ENCODE assay signal across 16 mouse cellular contexts in genomic region chr13:111804189-111804588, GRCm38 (mm10). TPM values are rescaled to one million over a fixed set of nuclear protein-coding genes. Genes with fewer than 3 reads are reported as not detected.
DNase-seq lines count a peak whose midpoint lies in the region; ATAC-seq and TF ChIP-seq lines count a peak whose summit lies in the region.
"Had no signal": no experiment of that assay in that cellular context is flagged by ENCODE, and none has a peak within 500 bp of the region (broad histone marks: within the 10 kb centered on the region; RNA-seq: fewer than 3 reads in every experiment).

No protein-coding gene starts in this region.

- no peak overlapping the region for H3K9ac ChIP-seq in liver, embryonic 15.5 days
- no peak overlapping the region for H3K9ac ChIP-seq in liver, embryonic 12.5 days
- H3K9ac ChIP-seq in embryonic facial prominence, embryonic 15.5 days, result no peak overlapping the region
- no peak overlapping the region; the same call in 1 of the 2 replicates for H3K9ac ChIP-seq in liver, postnatal 0 days (replicated peaks)
- no peak overlapping the region for H3K9ac ChIP-seq in midbrain, embryonic 11.5 days (ENCODE audit: low read length)
- H3K9ac ChIP-seq: forebrain, embryonic 13.5 days had no signal

- TF ChIP-seq CTCF in liver, postnatal 0 days (IDR thresholded peaks at IDR 0.05; ENCODE audit: low read depth), result no peak

- H3K36me3 ChIP-seq in liver, embryonic 15.5 days (replicated peaks), result no peaks in the 10 kb centered on the region; the same call in 1 of the 2 replicates
- peaks cover 5% of the 10 kb centered on the region; the same call in 1 of the 2 replicates for H3K36me3 ChIP-seq in liver, embryonic 12.5 days
- no peaks in the 10 kb centered on the region for H3K36me3 ChIP-seq in embryonic facial prominence, embryonic 15.5 days
- no peaks in the 10 kb centered on the region for H3K36me3 ChIP-seq in liver, postnatal 0 days (replicated peaks; ENCODE audit: insufficient read depth, low read length)
- no peaks in the 10 kb centered on the region for H3K36me3 ChIP-seq in limb, embryonic 10.5 days
- H3K36me3 ChIP-seq in midbrain, embryonic 11.5 days (ENCODE audit: control insufficient read depth, insufficient read depth, low read length), result no peaks in the 10 kb centered on the region

- H3K27ac ChIP-seq in liver, embryonic 15.5 days (replicated peaks), result peak overlapping the region; percentile 77; the same call in 1 of the 2 replicates
- H3K27ac ChIP-seq in liver, embryonic 12.5 days, result no peak overlapping the region
- H3K27ac ChIP-seq in embryonic facial prominence, embryonic 15.5 days (replicated peaks), result no peak overlapping the region
- H3K27ac ChIP-seq in liver, postnatal 0 days (ENCODE audit: low read depth), result peak overlapping the region; percentile 98
- no peak overlapping the region for H3K27ac ChIP-seq in limb, embryonic 10.5 days
- no peak overlapping the region for H3K27ac ChIP-seq in midbrain, embryonic 11.5 days (ENCODE audit: low read depth, low read length)
- H3K27ac ChIP-seq: forebrain, embryonic 13.5 days had no signal

- H3K4me1 ChIP-seq in liver, embryonic 15.5 days (replicated peaks), result peaks cover 76% of the 10 kb centered on the region
- H3K4me1 ChIP-seq in liver, embryonic 12.5 days, result peaks cover 77% of the 10 kb centered on the region
- H3K4me1 ChIP-seq in embryonic facial prominence, embryonic 15.5 days, result peaks cover 53% of the 10 kb centered on the region
- H3K4me1 ChIP-seq in liver, postnatal 0 days (ENCODE audit: insufficient read depth), result peaks cover 59% of the 10 kb centered on the region
- peaks cover 76% of the 10 kb centered on the region for H3K4me1 ChIP-seq in limb, embryonic 10.5 days
- H3K4me1 ChIP-seq in midbrain, embryonic 11.5 days (ENCODE audit: control insufficient read depth, insufficient read depth, low read length), result peaks cover 5% of the 10 kb centered on the region; the same call in 1 of the 2 replicates

- no peaks in the 10 kb centered on the region for H3K9me3 ChIP-seq in liver, embryonic 15.5 days (replicated peaks)
- H3K9me3 ChIP-seq in liver, embryonic 12.5 days (replicated peaks), result no peaks in the 10 kb centered on the region
- H3K9me3 ChIP-seq in embryonic facial prominence, embryonic 15.5 days (replicated peaks), result no peaks in the 10 kb centered on the region
- H3K9me3 ChIP-seq in liver, postnatal 0 days (ENCODE audit: low read length), result no peaks in the 10 kb centered on the region
- no peaks in the 10 kb centered on the region for H3K9me3 ChIP-seq in limb, embryonic 10.5 days (replicated peaks)
- H3K9me3 ChIP-seq in midbrain, embryonic 11.5 days (ENCODE audit: control insufficient read depth, low read length), result no peaks in the 10 kb centered on the region
- H3K9me3 ChIP-seq: forebrain, embryonic 13.5 days had no signal

- TF ChIP-seq EP300 in liver, postnatal 0 days (IDR thresholded peaks at IDR 0.05; ENCODE audit: low read depth), result no peak

- H3K27me3 ChIP-seq in liver, embryonic 15.5 days, result peaks cover under 1% of the 10 kb centered on the region; the same call in 1 of the 2 replicates
- H3K27me3 ChIP-seq in liver, embryonic 12.5 days (replicated peaks), result no peaks in the 10 kb centered on the region
- no peaks in the 10 kb centered on the region for H3K27me3 ChIP-seq in embryonic facial prominence, embryonic 15.5 days
- no peaks in the 10 kb centered on the region for H3K27me3 ChIP-seq in liver, postnatal 0 days (ENCODE audit: insufficient read depth, low read length)
- no peaks in the 10 kb centered on the region for H3K27me3 ChIP-seq in limb, embryonic 10.5 days (ENCODE audit: low read depth, poor library complexity, severe bottlenecking)
- no peaks in the 10 kb centered on the region for H3K27me3 ChIP-seq in midbrain, embryonic 11.5 days (ENCODE audit: control insufficient read depth, insufficient read depth, low read length)
- H3K27me3 ChIP-seq: forebrain, embryonic 13.5 days had no signal

- peak overlapping the region; percentile 99; the same call in 1 of the 2 replicates for H3K4me2 ChIP-seq in liver, embryonic 15.5 days
- no peak overlapping the region for H3K4me2 ChIP-seq in liver, embryonic 12.5 days
- peak overlapping the region; percentile 30; the same call in 1 of the 2 replicates for H3K4me2 ChIP-seq in embryonic facial prominence, embryonic 15.5 days (replicated peaks)
- H3K4me2 ChIP-seq in liver, postnatal 0 days (ENCODE audit: low read depth, low read length), result peak overlapping the region; percentile 91
- H3K4me2 ChIP-seq in midbrain, embryonic 11.5 days, result no peak overlapping the region
- H3K4me2 ChIP-seq: forebrain, embryonic 13.5 days had no signal

- WGBS in liver, embryonic 15.5 days (ENCODE audit: insufficient replicate concordance), result 61% methylated on average over 8 of the region's 8 CpGs
- 69% methylated on average over 8 of the region's 8 CpGs for WGBS in liver, embryonic 12.5 days (ENCODE audit: insufficient replicate concordance)
- 43% methylated on average over 8 of the region's 8 CpGs for WGBS in embryonic facial prominence, embryonic 15.5 days
- WGBS in liver, postnatal 0 days (ENCODE audit: insufficient replicate concordance), result 35% methylated on average over 8 of the region's 8 CpGs
- WGBS in limb, embryonic 10.5 days, result 71% methylated on average over 8 of the region's 8 CpGs
- 85% methylated on average over 8 of the region's 8 CpGs for WGBS in midbrain, embryonic 11.5 days

- DNase-seq in kidney, adult 8-10 months, result peak; percentile 67 to 79
- no peak for DNase-seq in liver, postnatal 0 days
- no peak for DNase-seq in limb, embryonic 10.5 days (ENCODE audit: low spot score)
- no peak for DNase-seq in adrenal gland, adult 2 months
- DNase-seq in midbrain, embryonic 11.5 days (ENCODE audit: low spot score, missing footprints), result no peak
- DNase-seq: cerebellum, adult 2 months; embryo, embryonic 11 days; gastrocnemius, postnatal 36 days; heart, postnatal 10 days; lung, postnatal 4 days; right cerebral cortex, postnatal 25 days had no signal

- no peak for ATAC-seq in liver, embryonic 15.5 days (ENCODE audit: insufficient read depth)
- no peak for ATAC-seq in liver, embryonic 12.5 days
- no peak for ATAC-seq in embryonic facial prominence, embryonic 15.5 days (ENCODE audit: insufficient number of reproducible peaks, low FRiP score, low TSS enrichment, low read depth)
- ATAC-seq in liver, postnatal 0 days, result no peak
- ATAC-seq in midbrain, embryonic 11.5 days (ENCODE audit: low FRiP score), result no peak
- ATAC-seq: forebrain, embryonic 13.5 days; inflammation-experienced regulatory T-cells, adult 6 months had no signal

- no peak overlapping the region for H3K4me3 ChIP-seq in liver, embryonic 15.5 days (replicated peaks)
- no peak overlapping the region for H3K4me3 ChIP-seq in liver, embryonic 12.5 days
- H3K4me3 ChIP-seq in embryonic facial prominence, embryonic 15.5 days (replicated peaks), result no peak overlapping the region
- no peak overlapping the region for H3K4me3 ChIP-seq in liver, postnatal 0 days (ENCODE audit: low read depth, low read length)
- H3K4me3 ChIP-seq in limb, embryonic 10.5 days, result no peak overlapping the region
- H3K4me3 ChIP-seq in midbrain, embryonic 11.5 days (ENCODE audit: low read depth, low read length), result no peak overlapping the region
- H3K4me3 ChIP-seq: forebrain, embryonic 13.5 days had no signal

RNA-seq across cellular contexts. Expression of gene Map3k1, which starts 4.6 kb away (rescaled TPM):
- polyA plus RNA-seq in liver, embryonic 15.5 days (2015; fragmentation: Nextera tagmentation; extraction: Ambion mirVana), result 11.8 and 12.3 TPM in 2 replicates
- polyA plus RNA-seq in liver, embryonic 12.5 days (2016; fragmentation: Nextera tagmentation; extraction: Ambion mirVana), result 16.8 and 17.0 TPM in 2 replicates
- 16.3 and 18.0 TPM in 2 replicates for polyA plus RNA-seq in embryonic facial prominence, embryonic 15.5 days (2015; fragmentation: Nextera tagmentation; extraction: Ambion mirVana)
- 10.8 and 11.5 TPM in 2 replicates for polyA plus RNA-seq in liver, postnatal 0 days (2015; fragmentation: Nextera tagmentation; extraction: Ambion mirVana)
- 14.9 and 15.6 TPM in 2 replicates for polyA plus RNA-seq in limb, embryonic 10.5 days (2016; fragmentation: Nextera tagmentation; extraction: Ambion mirVana)
- total RNA-seq in adrenal gland, adult 2 months (2021), result 10 to 100 TPM; 49.1 to 64.9 TPM
- 8.3 and 8.8 TPM in 2 replicates for polyA plus RNA-seq in adrenal gland, adult 2 months (2012; rRNA removed)
- 12.0 and 14.4 TPM in 2 replicates for polyA plus RNA-seq in midbrain, embryonic 11.5 days (2014; fragmentation: Nextera tagmentation; extraction: Ambion mirVana)

Comparison
In these comparisons a context has a peak if more than half of its experiments do, and no peak if none do; other contexts are left out.
1. H3K27ac ChIP-seq: peak in liver, embryonic 15.5 days (single experiment) and liver, postnatal 0 days (single experiment); none in liver, embryonic 12.5 days (single experiment), embryonic facial prominence, embryonic 15.5 days (single experiment), limb, embryonic 10.5 days (single experiment) and midbrain, embryonic 11.5 days (single experiment).
2. H3K4me2 ChIP-seq: peak in liver, embryonic 15.5 days (single experiment), embryonic facial prominence, embryonic 15.5 days (single experiment) and liver, postnatal 0 days (single experiment); none in liver, embryonic 12.5 days (single experiment) and midbrain, embryonic 11.5 days (single experiment).
3. DNase-seq: peak in kidney, adult 8-10 months (2 of 2); none in liver, postnatal 0 days (single experiment), limb, embryonic 10.5 days (single experiment), adrenal gland, adult 2 months (single experiment) and midbrain, embryonic 11.5 days (single experiment).